10 mouse cellular contexts compared by ENCODE assay signal in the genomic region with DNA sequence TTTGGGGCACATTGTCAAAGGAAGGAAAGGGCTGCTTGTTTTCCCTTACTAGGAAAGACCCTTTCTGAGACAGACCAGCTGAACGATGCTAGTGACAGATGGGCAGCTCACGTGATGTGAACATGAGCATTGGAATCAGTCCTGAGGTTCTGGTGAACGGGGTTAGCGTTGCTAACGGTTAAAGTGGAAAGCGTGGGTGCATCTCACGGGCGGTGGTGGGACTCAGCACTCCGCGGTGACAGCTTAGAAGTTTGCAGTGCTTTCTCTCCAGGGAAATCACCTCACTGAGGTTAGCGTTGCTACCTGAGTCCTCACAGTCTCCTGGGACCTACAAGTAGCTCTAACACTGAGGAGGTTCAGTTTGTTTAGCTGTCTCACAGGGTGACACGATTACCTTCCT. TPM values are rescaled to one million over a fixed set of nuclear protein-coding genes. Genes with fewer than 3 reads are reported as not detected.
DNase-seq lines count a peak whose midpoint lies in the region; TF ChIP-seq lines count a peak whose summit lies in the region.
"Had no signal": no experiment of that assay in that cellular context is flagged by ENCODE, and none has a peak within 500 bp of the region (broad histone marks: within the 10 kb centered on the region; RNA-seq: fewer than 3 reads in every experiment).

No protein-coding gene starts in this region.

- peak overlapping the region; percentile 20 for H3K4me3 ChIP-seq in gastrocnemius, adult 2 months
- no peak overlapping the region for H3K4me3 ChIP-seq in lung, adult 2 months (replicated peaks; ENCODE audit: extremely low read depth, low read depth, low read length)
- H3K4me3 ChIP-seq: limb, embryonic 12.5 days had no signal

- WGBS in lung, adult 2 months = 75% methylated on average over 12 of the region's 12 CpGs

- intact Hi-C loops in gastrocnemius, adult 2 months (cut with DNase I) = no loop called here
- intact Hi-C loops in heart, postnatal 14 days (cut with DNase I) = loop anchor here (5.0 kb wide), 1 partner anchor 44 kb away; a partner anchor contains a TSS

- peak overlapping the region; percentile 70 for H3K27ac ChIP-seq in gastrocnemius, adult 2 months
- H3K27ac ChIP-seq: limb, embryonic 12.5 days had no signal

- TF ChIP-seq POLR2A in lung, adult 2 months (IDR thresholded peaks at IDR 0.05; ENCODE audit: borderline replicate concordance, extremely low read depth, low read depth, low read length) = no peak

- no peak for TF ChIP-seq CTCF in gastrocnemius, adult 2 months (IDR thresholded peaks at IDR 0.05)
- no peak for TF ChIP-seq CTCF in lung, adult 2 months (IDR thresholded peaks at IDR 0.05; ENCODE audit: insufficient read depth, low read length)

- peaks cover 6% of the 10 kb centered on the region for H3K4me1 ChIP-seq in lung, adult 2 months (ENCODE audit: control insufficient read depth, insufficient read depth, low read length)

- DNase-seq in gastrocnemius, adult 2 months = peak; percentile 31
- DNase-seq in gastrocnemius, postnatal 25 days = no peak
- peak; percentile 75 for DNase-seq in cerebellum, adult 9-10 months
- DNase-seq in layer of hippocampus, adult 18-20 months (ENCODE audit: low spot score in 2 of 2) = peak; percentile 68 to 87
- peak; percentile 30 for DNase-seq in right cerebral cortex, postnatal 14 days
- DNase-seq in heart, postnatal 14 days = no peak
- no peak for DNase-seq in lung, adult 2 months
- no peak for DNase-seq in urinary bladder, postnatal 10 days (ENCODE audit: low spot score)
- DNase-seq: heart, adult 18-20 months had no signal

RNA-seq across cellular contexts. Expression of a gene that starts 45.5 kb away (rescaled TPM):
- total RNA-seq in gastrocnemius, adult 2 months (2021) = 10 to 100 TPM; 34.7 to 40.0 TPM
- total RNA-seq in gastrocnemius, postnatal 25 days (2021) = 10 to 100 TPM; 19.9 to 26.2 TPM
- total RNA-seq in layer of hippocampus, adult 18-20 months (2021) = 10 to 100 TPM; 32.4 to 33.2 TPM
- 10 to 100 TPM; 43.6 to 51.9 TPM for total RNA-seq in heart, postnatal 14 days (2021)
- polyA plus RNA-seq in lung, adult 2 months (2012; rRNA removed) = 16.2 and 22.5 TPM in 2 replicates

RNA-seq across cellular contexts. Expression of a gene that starts 45.6 kb away (rescaled TPM):
- total RNA-seq in gastrocnemius, adult 2 months (2021) = 10 to 100 TPM; 39.8 to 41.5 TPM
- 10 to 100 TPM; 31.0 to 36.5 TPM for total RNA-seq in gastrocnemius, postnatal 25 days (2021)
- total RNA-seq in layer of hippocampus, adult 18-20 months (2021) = 10 to 100 TPM; 23.3 to 28.7 TPM
- 10 to 100 TPM; 33.9 to 42.3 TPM for total RNA-seq in heart, postnatal 14 days (2021)
- 6.6 and 8.4 TPM in 2 replicates for polyA plus RNA-seq in lung, adult 2 months (2012; rRNA removed)

Comparison
In these comparisons a context has a peak if more than half of its experiments do, and no peak if none do; other contexts are left out.
1. DNase-seq: peak in gastrocnemius, adult 2 months (single experiment), cerebellum, adult 9-10 months (single experiment), layer of hippocampus, adult 18-20 months (2 of 2) and right cerebral cortex, postnatal 14 days (single experiment); none in gastrocnemius, postnatal 25 days (single experiment), heart, postnatal 14 days (0 of 2), lung, adult 2 months (single experiment) and urinary bladder, postnatal 10 days (single experiment).